Mouse (Mus musculus): Measurements from ENCODE around the gene Calhm3. TPM values are rescaled to one million over a fixed set of nuclear protein-coding genes. Genes with fewer than 3 reads are reported as not detected.

Gene Calhm3
- polyA plus RNA-seq, 1 experiment = not detected

GRCm38 (mm10) chr19:47128835-47129234 is 28.7 kb downstream of the Calhm3 start:
- TF ChIP-seq CTCF (IDR thresholded peaks at IDR 0.05; ENCODE audit: borderline replicate concordance, insufficient read depth, low read length) = no peak
- TF ChIP-seq POLR2A (IDR thresholded peaks at IDR 0.05; ENCODE audit: low read depth, low read length) = no peak

GRCm38 (mm10) chr19:47128164-47128563 is 29.4 kb downstream of the Calhm3 start:
- TF ChIP-seq POLR2A (IDR thresholded peaks at IDR 0.05; ENCODE audit: low read depth, low read length) (no peak), CTCF (IDR thresholded peaks at IDR 0.05; ENCODE audit: borderline replicate concordance, insufficient read depth, low read length) (no peak)
- Histone ChIP-seq H3K4me1 (ENCODE audit: control insufficient read depth, insufficient read depth, low read length) (no peaks in the 10 kb centered on the region), H3K27ac (ENCODE audit: insufficient read depth, low read length) (no peak overlapping the region), H3K4me3 (ENCODE audit: insufficient read depth, low read length) (no peak overlapping the region)

More at GRCm38 (mm10) chr19:47128835-47129234, 28.7 kb downstream of the Calhm3 start:
- Histone ChIP-seq H3K27ac (ENCODE audit: insufficient read depth, low read length) (no peak overlapping the region), H3K4me3 (ENCODE audit: insufficient read depth, low read length) (no peak overlapping the region), H3K4me1 (ENCODE audit: control insufficient read depth, insufficient read depth, low read length) (no peaks in the 10 kb centered on the region)

- TF ChIP-seq POLR2A (IDR thresholded peaks at IDR 0.05; ENCODE audit: low read depth, low read length) (no peak), CTCF (IDR thresholded peaks at IDR 0.05; ENCODE audit: borderline replicate concordance, insufficient read depth, low read length) (peak; percentile 36; the same call in 1 of the 2 replicates)
- Histone ChIP-seq H3K4me3 (ENCODE audit: insufficient read depth, low read length) (no peak overlapping the region), H3K27ac (ENCODE audit: insufficient read depth, low read length) (no peak overlapping the region), H3K4me1 (ENCODE audit: control insufficient read depth, insufficient read depth, low read length) (no peaks in the 10 kb centered on the region)
These were observed 34.8 kb downstream of the Calhm3 start for GRCm38 (mm10) chr19:47122802-47123201.

GRCm38 (mm10) chr19:47121054-47121453 is 36.5 kb downstream of the Calhm3 start:
- Histone ChIP-seq H3K27ac (ENCODE audit: insufficient read depth, low read length) (no peak overlapping the region), H3K4me1 (ENCODE audit: control insufficient read depth, insufficient read depth, low read length) (no peaks in the 10 kb centered on the region; the same call in 1 of the 2 replicates), H3K4me3 (ENCODE audit: insufficient read depth, low read length) (no peak overlapping the region)
- no peak for TF ChIP-seq CTCF (IDR thresholded peaks at IDR 0.05; ENCODE audit: borderline replicate concordance, insufficient read depth, low read length)
- TF ChIP-seq POLR2A (IDR thresholded peaks at IDR 0.05; ENCODE audit: low read depth, low read length) = no peak

- Histone ChIP-seq H3K4me3 (ENCODE audit: insufficient read depth, low read length) (no peak overlapping the region), H3K27ac (ENCODE audit: insufficient read depth, low read length) (no peak overlapping the region), H3K4me1 (ENCODE audit: control insufficient read depth, insufficient read depth, low read length) (no peaks in the 10 kb centered on the region; the same call in 1 of the 2 replicates)
- TF ChIP-seq POLR2A (IDR thresholded peaks at IDR 0.05; ENCODE audit: low read depth, low read length) (no peak), CTCF (IDR thresholded peaks at IDR 0.05; ENCODE audit: borderline replicate concordance, insufficient read depth, low read length) (no peak)
These were observed 38.9 kb downstream of the Calhm3 start for GRCm38 (mm10) chr19:47118634-47119033.

GRCm38 (mm10) chr19:47104641-47105271 is 52.8 kb downstream of the Calhm3 start:
- no peak for TF ChIP-seq CTCF (IDR thresholded peaks at IDR 0.05; ENCODE audit: borderline replicate concordance, insufficient read depth, low read length)
- no peak for TF ChIP-seq POLR2A (IDR thresholded peaks at IDR 0.05; ENCODE audit: low read depth, low read length)
- H3K27ac ChIP-seq (ENCODE audit: insufficient read depth, low read length) = no peak overlapping the region
- H3K4me1 ChIP-seq (ENCODE audit: control insufficient read depth, insufficient read depth, low read length) = no peaks in the 10 kb centered on the region
- H3K4me3 ChIP-seq (ENCODE audit: insufficient read depth, low read length) = no peak overlapping the region

Other genes with a start within 250 kb of the Calhm3 start
- gene Ina, start 143.1 kb downstream of the Calhm3 start, polyA plus RNA-seq (2011; ENCODE audit: insufficient read length, low read depth, missing spikeins) = not detected in 2 replicates
- gene Nt5c2, start 142.6 kb downstream of the Calhm3 start, polyA plus RNA-seq (2011; ENCODE audit: insufficient read length, low read depth, missing spikeins) = 39.7 and 50.5 TPM in 2 replicates
- 13.3 and 18.4 TPM in 2 replicates for gene Pcgf6, start 106.9 kb downstream of the Calhm3 start, polyA plus RNA-seq (2011; ENCODE audit: insufficient read length, low read depth, missing spikeins)
- gene Taf5, start 90.0 kb downstream of the Calhm3 start, polyA plus RNA-seq (2011; ENCODE audit: insufficient read length, low read depth, missing spikeins) = 3.9 and 5.9 TPM in 2 replicates
- gene Usmg5, start 67.1 kb downstream of the Calhm3 start, polyA plus RNA-seq (2011; ENCODE audit: insufficient read length, low read depth, missing spikeins) = 712 and 728 TPM in 2 replicates
- 22.2 and 22.6 TPM in 2 replicates for gene Pdcd11, start 67.0 kb downstream of the Calhm3 start, polyA plus RNA-seq (2011; ENCODE audit: insufficient read length, low read depth, missing spikeins)
- 13.7 and 15.2 TPM in 2 replicates for gene Calhm2, start 19.5 kb downstream of the Calhm3 start, polyA plus RNA-seq (2011; ENCODE audit: insufficient read length, low read depth, missing spikeins)
- gene Calhm1, start 13.5 kb downstream of the Calhm3 start, polyA plus RNA-seq (2011; ENCODE audit: insufficient read length, low read depth, missing spikeins) = not detected in 2 replicates
- gene Neurl1a, start 21.1 kb upstream of the Calhm3 start, polyA plus RNA-seq (2011; ENCODE audit: insufficient read length, low read depth, missing spikeins) = 2.6 and 3.5 TPM in 2 replicates

Data from embryonic fibroblast, embryonic 13.5 days (primary cell).